Mouse (Mus musculus): ENCODE data around the gene Neurl4.
"Not testable (repeated sequence)": the region's sequence is repeated elsewhere in the genome, so short reads cannot be mapped to it uniquely, and the experiment has no call there.

Gene Neurl4

DNA sequence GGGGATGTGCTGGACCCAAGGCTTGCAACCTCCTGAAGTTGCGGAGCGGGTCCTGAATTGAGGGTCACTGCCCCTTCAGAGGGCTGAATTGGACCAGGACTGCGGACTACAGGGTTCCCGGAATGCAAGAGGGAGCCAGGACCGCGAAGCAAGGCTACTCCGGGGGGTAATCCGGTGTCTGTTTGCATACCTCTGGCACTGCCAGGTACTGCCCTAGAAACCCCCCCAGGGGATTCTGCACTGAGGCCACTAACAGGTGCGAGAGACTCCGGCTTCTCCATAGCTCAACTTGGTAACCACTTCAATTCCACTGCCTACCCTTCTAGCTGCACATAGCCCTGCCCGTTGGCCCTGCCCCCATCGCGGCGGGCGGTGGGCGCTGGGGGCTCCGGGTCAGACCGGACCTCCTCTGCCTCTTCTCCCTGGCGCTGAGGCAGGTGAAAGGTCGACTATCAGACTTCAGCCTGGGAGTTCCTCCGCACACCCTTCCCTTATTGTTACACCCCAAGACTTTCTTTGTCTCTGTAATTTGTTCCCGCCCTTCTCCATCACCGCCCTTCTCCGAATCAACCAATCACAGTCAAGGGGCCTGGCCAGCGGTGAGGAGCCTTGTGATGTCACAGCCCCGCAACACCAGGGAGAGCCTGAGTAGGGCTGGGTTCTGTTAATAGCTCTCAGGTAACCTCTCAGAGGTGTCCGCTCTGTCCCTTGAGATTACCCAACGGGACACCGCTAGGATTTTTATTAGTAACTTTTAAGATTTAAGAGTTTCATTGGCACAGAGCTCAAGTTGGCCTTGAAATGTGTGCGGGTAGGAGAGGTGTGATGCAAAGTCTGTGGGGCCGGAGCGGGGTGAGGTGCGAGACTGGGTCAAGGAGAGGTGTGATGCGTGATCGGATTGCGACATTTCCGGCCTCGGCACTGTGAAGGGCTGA lies at the start of gene Neurl4, which contains the start of gene 2810408A11Rik:
Gene Neurl4 (plus strand): TSS at position 602 of the 935 bp plus-strand sequence.
Gene 2810408A11Rik (minus strand): TSS at position 517 of the 935 bp plus-strand sequence.
- peak; percentile 96 for DNase-seq

DNA sequence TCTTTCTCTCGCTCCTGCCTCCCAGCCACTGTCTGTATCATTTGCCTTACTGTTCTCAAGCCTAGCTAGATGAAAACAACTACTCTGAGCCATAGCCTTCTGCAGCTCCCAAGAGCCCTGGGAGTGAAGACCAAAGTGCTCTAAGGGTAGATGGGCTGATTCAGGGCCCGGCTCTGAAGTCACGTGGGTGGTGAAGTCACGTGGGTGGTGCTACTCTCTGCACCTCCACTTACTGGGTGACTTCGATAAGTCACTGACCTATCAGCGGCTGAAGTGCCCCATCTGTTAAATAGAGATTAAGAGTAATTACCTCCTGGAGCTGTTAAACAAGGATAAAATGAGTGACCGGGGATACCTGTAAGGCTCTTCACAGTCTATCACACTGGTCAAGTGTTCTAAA lies 46.9 kb upstream of the Neurl4 start:
- no peak for DNase-seq

DNA sequence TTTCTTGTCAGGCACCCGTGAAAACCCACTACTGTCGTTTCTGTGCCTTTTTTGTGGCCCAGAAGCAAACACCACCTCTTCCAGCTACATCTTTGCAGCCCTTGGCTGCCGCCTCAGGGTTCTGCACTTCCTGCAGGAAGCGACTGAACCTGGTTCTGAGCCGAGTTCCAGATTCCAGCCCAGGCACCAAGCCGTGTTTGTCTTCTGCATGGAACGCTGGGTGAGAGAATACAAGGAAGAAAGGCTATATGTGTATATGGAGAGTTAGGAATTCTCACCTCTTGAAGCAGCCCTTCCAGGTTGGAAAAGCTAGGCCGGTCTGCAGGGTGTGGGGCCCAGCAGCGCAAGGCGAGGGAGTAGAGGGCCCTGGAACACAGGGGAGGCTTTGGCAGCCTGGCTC lies 46.2 kb upstream of the Neurl4 start:
- DNase-seq = no peak

DNA sequence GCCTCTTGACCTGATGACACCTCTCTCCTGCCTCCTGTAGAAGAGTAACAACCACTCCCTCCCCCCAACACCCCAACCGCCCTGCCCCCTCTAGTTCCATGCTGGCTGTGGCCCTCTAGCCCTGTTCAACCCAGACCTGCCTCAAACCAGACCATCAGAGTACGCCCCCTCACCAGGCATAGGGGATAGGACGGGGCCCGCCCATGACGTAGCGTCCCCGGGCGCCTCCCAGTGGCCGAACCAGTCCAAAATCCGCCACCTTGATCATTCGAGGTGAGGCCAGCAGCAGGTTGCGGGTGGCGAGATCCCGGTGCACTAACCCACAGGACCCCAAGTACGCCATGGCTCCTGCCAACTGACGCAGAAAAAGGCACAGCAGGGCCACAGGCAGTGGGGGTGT lies 45.5 kb upstream of the Neurl4 start:
- peak in 1 of 2 experiments; percentile 46 for DNase-seq

DNA sequence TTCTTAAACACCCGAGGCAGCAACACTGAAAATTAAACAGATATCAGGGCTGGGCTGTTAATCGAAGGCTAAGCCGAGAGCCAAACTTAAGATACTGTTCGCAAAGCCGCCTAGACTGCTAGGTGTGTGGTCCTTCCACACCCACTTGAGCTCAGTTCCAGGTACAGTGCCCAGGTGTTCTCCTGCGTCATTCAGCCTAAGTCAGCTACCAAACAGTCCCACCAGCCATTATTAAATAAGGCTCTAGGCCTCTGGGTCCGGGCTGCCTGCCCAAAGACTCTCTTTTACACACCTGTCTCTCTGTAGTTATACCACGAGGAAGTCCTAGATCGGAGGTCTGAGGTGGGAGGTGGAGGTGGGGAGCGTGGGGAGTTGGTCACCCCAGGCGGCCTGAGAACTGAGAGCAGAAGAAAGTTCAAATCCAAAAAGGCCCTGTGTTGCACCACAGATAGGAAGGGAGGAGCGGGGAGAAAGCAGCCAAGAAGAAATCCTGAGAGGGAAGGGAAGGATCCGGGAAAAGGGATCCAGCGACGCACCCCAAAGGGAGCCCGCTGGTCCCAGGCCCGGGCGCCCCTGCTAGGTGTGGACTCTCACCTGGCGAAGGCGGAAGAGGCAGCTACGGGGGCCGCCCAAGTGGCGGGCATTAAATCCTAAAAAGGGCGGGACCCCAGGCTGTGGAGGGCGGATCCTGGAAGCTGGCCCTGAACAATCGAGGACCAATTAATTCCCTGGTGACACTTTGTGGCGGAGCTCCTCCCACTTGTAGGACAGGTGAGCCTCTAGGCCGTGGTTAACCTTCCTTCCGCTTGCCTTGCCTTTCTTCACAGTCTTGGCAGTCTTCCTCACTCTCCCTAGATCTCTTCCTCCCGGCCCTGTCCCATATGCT lies 42.5 kb upstream of the Neurl4 start, which contains the start of gene Tnk1:
Gene Tnk1 (minus strand): TSS at position 618 of the 886 bp plus-strand sequence.
- DNase-seq = peak; percentile 82 to 88

DNA sequence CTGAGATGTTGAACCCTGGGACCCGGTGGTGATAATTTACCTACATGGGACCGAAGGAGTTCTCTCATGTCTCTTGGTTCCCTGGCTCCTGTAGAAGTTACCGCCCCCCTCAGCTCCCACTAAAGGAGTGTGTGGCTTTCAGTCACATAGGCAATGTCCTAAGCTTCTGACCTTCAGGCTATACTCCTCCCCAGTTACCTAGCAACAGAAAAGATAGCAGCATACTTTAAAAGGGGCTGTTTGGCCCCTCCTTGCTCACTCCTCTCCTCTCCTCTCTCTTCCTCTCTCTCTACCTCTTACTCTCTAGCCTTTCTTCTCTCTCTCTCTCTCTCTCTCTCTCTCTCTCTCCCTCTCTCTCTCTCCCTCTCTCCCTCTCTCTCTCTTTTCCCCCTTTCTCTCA lies 37.1 kb upstream of the Neurl4 start:
- DNase-seq = not testable (repeated sequence)

DNA sequence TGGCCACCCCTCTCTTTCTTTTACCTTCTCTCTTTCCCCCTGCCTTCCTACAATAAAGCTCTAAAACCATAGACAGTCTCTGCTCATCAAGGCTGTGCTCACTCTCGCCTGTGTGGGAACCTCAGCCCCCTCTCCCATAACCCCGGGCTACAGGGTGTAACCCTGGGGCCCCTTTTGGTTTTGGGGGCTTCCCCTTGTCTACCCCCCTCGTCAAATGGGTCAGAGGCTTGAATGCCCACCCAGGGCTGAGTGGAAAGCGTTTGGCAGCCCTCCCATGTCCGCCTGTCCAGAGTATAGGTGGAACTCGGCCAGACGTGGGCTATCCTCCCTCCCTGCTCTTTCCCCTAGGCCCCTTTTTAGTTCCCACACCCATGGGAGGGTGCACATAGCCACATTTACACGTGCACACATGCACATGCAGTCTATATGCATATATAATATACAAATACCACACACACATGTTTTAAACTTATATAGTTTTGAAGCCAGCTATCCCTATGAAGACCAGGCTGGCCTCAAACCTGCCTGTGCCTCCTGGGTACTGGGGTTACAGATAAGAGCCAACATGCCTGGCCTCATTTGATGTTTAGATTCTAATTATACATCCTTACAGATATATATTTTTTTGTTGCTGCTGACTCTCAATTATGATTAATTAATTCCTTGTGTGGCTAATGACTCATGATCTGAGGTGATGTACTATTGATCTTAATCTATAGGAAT lies 36.6 kb upstream of the Neurl4 start:
- DNase-seq = no peak

DNA sequence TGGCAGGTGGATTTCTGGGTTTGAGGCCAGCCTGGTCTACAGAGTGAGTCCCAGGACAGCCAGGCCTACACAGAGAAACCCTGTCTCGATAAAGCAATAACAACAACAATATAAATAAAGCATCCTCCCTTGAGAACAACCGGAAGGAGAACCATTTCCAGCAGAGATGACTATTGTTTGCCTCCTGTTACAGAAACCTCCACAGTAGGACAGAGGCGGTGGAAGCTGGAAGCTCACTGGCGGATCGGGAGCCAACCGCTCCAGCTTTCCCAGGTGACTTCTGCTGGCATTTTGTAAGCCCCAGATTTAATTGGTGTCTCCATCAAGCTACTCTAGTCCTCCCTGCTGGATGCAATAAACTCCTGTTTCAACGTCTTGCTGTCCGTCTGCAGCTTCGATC lies 35.3 kb upstream of the Neurl4 start:
- no peak for DNase-seq

DNA sequence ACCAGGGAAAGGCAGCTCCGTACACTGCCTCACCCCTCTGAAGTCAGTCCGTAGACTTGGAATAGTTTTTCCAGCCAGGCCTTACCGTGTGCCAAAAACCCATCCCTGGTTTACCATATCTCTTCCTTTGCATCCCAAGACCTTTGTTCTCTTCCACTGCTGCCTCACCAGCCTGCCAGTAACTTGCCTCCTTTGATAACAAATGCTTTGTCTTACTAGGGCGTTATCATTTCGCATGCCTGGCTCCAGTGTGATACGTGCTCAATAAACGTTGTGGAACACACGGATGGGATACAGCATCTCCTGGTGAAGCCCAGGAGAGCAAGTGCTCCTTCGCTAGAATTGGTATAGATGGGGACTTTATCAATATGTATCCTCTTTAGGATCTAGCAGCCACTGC lies 33.5 kb upstream of the Neurl4 start:
- peak; percentile 49 to 61 for DNase-seq

DNA sequence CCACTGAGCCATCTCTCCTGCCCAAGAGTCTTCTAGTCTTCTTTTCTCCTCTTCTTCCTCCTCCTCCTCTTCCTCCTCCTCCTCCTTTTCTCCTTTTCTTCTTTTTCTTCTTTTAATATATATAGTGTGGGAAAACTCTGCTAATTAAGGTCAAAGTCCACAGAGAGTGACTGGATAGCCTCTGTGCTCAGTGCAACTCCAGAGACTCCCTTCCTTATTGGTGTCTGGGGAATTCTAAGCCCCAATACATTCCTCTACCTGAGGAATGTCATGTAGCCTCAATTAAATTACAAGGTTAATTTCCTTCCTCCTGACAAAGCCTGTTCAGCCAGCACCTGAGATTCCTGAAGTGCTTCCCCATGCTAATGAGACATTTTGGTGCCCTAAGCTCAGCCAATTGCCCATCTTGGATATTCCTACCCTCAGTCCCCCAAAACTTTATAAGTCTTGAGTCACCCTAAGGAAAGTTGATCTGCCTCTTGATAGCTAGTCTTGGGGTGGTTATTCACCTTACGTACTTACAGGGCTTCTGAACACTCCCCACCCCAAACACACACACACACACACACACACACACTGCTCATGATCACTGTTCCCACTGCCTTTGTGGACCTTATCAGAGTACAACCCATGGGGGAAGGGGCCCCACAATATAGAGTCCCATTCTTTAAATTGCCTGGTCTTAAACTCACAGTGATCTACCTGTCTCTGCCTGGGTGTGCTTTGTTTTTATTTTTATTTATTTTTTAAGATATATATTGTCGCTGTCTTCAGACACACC lies 30.4 kb upstream of the Neurl4 start:
- DNase-seq = no peak

DNA sequence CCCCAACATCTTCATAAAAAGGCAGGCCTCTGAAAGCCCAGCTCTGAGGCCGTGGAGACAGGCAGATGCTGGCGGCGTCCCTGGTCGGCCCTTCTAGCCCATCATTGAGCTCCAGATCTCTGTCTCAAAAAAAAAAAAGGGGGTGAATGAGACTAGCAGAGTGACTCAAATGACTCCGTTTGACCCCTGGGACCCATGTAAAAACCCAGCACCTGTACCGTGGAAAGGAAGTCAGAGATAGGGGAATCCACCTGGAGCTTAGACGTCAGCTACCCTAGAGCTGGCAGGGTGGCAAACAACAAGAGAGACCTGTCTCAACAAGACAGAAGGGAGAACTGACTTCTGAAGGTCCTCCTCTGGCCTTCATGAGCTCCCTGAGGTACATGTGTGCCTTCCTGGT lies 29.1 kb upstream of the Neurl4 start:
- DNase-seq = no peak

DNA sequence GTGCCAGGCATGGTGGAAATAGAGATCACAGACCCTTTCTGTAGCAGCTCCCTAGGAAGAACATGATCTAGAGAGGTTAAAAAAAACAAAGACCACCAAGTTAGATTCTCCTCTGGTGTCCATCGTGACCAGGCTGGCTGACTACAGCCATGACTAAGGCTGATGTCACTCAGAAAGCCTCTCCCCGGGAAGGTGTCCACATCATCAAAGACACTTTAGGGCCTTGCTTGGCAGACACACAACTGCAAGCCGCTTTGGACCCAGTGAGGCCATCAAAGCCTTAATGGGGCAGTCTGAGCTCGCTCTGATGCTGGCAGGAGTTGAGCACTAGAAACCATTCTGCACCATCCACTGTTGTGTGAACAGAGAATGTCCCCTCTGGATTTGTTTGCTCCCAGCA lies 28.4 kb upstream of the Neurl4 start:
- no peak for DNase-seq

DNA sequence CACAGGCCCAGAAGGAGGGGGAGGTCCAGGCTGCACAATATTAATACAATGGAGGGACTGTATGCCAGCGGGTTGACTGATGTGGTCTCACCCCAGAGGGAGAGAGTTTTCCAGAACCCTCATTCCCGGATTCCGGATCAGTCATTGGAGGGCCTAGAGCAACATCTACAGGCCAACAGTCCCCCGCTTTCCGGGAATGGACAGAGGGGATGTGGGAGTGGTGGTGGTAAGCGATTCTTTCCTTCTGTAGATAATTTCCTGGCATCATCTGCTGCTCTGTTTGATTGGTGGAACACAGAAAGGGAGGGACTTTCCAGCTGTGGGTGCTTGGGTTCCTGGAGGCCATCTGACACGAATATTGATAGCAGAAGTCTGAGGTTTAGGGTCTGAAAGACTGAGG lies 24.7 kb upstream of the Neurl4 start:
- peak; percentile 80 to 85 for DNase-seq

DNA sequence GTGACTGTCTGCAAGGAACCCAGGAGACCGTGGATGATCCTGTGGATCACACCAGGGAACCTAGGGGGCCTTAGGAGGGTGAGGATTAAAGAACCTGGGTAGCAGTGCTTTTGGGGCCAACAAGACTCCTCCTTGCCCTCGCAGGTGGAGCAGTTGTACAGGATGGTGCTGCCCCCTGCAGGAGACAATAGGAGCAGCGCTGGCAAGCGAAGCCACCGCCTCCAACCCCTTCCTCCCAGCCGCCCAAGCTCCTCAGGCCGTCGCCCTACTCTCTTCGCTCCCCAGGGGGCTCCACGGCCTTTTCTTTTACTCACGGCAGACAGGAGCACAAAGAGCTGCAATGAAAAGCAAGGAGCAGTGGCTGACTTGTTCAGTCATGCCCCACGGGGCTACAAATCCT lies 24.0 kb upstream of the Neurl4 start:
- peak; percentile 88 to 90 for DNase-seq

DNA sequence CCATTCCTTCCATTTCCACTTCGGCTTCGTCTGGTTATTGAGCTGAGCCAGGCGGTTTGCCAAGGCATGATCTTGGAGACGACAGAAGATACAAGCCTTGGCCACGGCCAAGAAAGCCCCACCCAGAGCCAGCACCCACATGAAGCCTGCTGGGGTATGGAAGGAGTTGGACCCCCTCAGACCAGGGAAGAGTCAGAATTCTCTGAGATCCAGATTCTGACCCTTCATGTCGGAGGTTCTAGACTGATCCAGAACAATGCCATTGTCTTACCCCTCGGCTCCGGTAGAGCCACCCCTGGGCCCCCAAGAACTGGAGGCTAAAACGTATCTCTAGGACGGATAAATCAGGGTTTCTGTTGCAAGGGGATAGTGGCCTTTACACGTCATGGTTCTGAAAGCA lies 23.0 kb upstream of the Neurl4 start, which contains the start of gene Tmem95:
Gene Tmem95 (minus strand): TSS at position 141 of the 400 bp plus-strand sequence.
- DNase-seq = no peak

DNA sequence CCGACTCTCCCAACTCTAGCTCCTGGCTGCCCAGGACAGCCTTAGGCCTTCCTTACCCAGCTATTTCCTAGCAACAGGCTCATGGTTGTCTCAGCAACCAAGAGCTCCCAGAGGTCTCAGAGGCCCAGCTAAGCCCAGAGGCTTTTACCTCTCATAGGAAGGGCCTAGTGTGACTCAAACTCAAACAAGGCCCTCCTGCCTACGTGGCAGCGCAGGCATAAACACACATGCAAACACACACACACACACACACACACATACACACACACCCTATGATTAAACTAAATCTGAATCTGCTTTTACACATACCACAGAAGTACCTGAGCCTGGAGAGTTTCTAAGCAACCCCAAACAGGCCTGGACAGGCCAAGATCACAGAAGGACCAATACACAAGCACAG lies 22.5 kb upstream of the Neurl4 start:
- DNase-seq = no peak

DNA sequence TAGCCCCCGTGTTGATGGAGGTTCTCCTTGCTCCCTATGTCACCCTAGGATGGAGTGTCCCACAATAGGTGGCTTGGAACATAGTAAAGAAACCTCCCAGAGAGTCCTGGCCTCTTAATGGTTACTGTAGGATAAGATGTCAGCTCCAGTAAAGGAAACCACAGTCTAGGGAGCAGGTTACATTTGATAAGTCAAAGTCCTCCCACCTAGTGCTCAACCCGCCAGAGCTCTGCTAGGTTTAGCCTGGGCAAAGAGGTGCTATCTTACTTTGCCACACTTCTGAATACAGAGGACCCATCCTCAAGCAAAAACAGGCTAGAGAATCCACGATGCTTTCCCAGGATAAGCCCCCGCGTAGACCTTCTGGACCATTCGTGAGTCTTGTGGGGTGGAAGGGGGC lies 21.9 kb upstream of the Neurl4 start:
- DNase-seq = no peak

DNA sequence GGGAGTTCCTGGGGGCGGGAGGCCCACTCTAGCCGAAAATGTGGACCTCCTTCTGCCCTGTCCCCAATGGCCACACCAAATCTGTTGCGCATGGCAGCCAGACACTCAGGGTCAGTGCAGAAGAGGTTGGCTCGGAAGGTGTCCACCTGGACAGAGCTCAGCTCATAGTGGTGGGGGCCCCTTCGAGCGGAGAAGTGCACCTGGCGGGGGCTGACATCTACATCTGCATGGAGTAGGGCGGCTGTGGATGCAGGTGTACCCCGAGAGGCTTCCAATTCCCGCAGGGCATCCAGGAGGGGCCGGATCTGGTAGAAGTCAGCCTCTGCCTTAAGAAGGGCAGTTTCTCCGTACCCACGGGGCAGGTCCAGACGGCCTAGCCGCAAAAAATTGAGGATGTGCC lies 21.2 kb upstream of the Neurl4 start:
- DNase-seq = no peak

DNA sequence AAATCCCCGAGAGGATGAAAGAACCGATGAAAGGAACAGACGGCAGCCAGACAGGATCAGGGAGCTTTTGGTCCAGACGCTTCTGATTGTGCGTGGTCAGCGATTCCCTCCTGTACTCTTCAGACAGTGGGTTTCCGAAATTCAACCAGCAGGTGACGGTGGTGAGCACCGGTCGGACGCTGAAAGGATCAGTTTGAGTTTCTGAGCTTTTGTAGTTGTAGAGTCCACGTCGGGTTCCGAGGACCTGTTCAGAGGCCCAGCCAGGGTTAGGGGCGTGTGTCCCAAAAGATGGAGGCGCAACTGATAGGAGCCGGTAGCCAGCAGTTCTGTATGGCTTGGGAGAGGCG lies 20.4 kb upstream of the Neurl4 start:
- peak; percentile 80 to 84 for DNase-seq

DNA sequence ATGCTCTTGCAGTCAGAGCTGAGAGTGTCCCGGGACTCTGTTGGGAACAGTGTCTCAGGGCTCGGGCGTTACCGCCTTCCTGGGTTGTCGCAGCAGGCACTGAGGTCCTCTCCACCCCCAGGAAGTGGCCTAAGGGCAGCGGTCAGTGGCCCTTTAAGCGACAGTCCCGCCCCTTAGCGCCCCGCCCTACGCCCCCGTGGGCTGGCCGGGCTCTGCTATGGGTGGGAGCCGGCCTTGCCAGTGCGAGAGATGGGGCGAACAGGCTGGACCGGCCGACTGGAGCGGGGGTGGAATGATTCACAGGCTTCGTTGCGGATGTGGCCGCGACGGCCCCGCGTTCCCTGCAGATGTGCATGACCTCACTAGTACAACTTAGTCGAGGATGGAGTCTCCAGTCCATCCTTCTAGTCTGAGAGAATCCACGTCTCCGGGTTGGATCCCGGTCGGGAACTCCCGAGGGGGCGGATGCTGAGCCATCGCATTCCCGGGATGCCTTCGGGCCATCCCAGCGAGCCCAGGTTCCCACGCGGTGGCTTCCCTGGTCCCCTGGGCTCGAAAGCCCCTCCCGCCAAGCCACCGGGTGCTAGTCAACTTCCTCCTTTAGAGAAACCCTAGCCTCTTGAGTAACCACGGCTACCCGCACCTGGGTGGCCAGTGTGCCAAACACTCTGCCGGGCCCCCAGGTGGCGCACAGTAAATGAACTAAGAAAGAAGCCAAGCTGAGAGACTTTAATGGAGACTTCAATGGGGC lies 19.8 kb upstream of the Neurl4 start, which contains the start of gene Kctd11:
Gene Kctd11 (minus strand): TSS at position 554 of the 751 bp plus-strand sequence.
- peak; percentile 95 to 98 for DNase-seq
